Mouse (Mus musculus) cerebellum, adult 9-11 months (tissue): ENCODE measurements around the gene Slc17a8.
A peak's percentile ranks its signal among the peaks of the same experiment; 100 is the strongest.
"Not testable (repeated sequence)": the region's sequence is repeated elsewhere in the genome, so short reads cannot be mapped to it uniquely, and the experiment has no call there.

Experiments
- DNase-seq: peaks from one replicate; pipeline ENCODE4 v3.0.0; 2022

The Slc17a8 gene

DNA sequence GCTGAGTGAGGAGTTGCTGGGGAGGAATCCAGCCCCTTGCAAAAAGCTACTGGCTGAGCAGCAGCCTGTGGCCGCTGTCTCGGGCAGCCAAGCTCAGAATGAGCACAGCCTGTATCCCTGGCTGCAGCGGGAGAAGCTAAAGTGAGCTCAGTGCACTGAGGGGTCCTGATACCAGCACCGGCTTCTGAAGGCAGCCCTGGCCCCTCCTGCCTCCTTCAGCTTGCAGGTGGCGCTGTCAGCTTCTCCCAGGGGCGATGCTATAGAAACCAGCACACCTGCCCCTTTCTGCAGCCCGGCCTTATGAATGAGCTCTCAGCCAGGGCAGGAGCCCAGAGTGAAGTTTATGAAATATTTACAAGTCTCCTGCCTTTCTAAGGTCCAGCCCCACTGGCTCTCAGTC, at the start of gene Slc17a8:
Slc17a8 (minus strand) TSS at position 125 of the 400 bp plus-strand sequence.
- no peak for DNase-seq

DNA sequence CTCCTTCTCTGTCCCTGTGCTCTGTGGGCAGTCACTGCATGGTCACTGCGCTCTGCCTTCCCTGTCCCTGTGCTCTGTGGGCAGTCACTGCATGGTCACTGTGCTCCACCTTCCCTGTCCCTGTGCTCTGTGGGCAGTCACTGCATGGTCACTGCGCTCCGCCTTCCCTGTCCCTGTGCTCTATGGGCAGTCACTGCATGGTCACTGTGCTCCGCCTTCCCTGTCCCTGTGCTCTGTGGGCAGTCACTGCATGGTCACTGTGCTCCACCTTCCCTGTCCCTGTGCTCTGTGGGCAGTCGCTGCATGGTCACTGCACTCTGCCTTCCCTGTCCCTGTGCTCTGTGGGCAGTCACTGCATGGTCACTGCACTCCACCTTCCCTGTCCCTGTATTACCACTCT, 49.3 kb upstream of the Slc17a8 start:
- DNase-seq, result not testable (repeated sequence)

GRCm38 (mm10) chr10:89667571-89667970, 46.5 kb upstream of the Slc17a8 start:
- no peak for DNase-seq

DNA sequence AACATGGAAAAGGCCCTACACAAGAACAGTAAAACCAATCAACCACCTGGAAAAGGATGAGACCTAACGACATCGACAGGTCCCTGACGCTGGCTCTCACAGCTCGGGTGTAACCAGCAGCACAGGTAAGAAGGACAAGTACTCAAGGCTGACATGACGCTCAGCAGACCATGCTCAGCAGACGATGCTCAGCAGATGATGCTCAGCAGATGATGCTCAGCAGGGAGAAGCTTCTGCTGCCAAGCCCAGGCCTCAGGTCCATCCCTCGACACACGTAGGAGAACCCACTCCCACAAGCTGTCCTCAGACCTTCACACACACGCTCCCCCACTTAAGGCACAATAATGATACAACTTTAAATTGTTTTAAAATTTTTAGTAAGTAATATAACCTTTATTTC, 44.6 kb upstream of the Slc17a8 start:
- peak; percentile 80 for DNase-seq

GRCm38 (mm10) chr10:89664977-89665645, 44.1 kb upstream of the Slc17a8 start:
- no peak for DNase-seq

DNA sequence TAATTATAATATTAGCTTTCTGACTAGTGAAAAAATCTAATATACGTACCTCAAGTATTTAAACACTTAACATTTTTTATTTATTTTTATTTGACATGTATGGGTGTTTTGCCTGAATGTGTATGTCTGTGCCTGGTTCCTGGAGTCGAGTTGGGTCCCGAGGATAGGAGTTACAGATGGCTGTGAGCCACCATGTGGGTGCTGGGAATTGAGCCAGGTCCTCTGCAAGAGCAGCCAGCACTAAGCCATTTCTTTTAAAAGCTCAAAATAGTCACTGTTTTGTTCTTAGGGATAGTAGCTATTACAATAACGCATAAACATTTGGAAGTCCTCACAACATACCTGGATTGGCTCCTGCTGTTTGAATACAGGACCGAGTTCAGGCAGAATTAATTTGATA, 35.3 kb upstream of the Slc17a8 start:
- peak; percentile 72 for DNase-seq

- DNase-seq, result no peak
These were observed 31.9 kb upstream of the Slc17a8 start for GRCm38 (mm10) chr10:89652912-89653311.

DNA sequence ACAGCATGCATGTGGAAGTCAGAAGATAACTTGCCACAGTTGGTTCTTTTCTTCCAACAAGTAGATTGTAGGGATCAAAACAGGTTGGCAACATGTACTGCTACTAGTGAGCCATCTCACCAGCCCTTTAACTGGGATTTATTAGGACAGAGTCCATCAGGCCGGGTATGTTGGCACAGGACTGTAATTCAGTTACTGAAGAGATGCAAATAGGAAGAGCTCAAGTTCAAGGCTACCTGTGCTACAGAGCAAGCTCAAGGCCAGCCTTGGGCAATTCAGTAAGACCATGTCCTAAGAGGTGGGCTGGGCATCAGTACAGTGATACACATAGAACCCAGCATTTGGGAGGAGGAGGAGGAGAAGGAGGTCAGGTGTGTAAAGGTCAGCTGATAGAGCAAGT, 30.6 kb upstream of the Slc17a8 start:
- no peak for DNase-seq

GRCm38 (mm10) chr10:89646918-89647317, 25.9 kb upstream of the Slc17a8 start:
- no peak for DNase-seq

DNA sequence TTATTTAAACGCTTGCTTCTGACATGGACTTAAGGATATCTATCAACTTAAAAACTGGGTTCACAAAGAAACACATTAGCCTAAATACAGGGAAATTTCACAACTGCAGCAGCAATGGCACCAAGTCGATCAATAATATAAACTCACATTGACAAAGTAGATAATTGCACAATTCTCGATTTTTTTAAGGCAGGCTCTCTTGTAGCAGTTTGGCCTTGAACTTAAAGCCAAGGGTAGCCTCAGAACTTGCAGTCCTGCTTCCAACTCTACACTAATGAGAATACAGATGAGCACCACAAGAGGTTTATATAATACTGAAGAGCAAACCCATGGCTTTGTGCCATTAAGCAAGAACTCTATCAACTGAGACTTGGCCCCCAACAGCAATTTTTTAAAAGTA, 15.9 kb upstream of the Slc17a8 start:
- no peak for DNase-seq

- peak; percentile 68 for DNase-seq
These were observed 14.0 kb upstream of the Slc17a8 start for GRCm38 (mm10) chr10:89635018-89635417.

- no peak for DNase-seq
These were observed 12.8 kb upstream of the Slc17a8 start for GRCm38 (mm10) chr10:89633736-89634426.

GRCm38 (mm10) chr10:89633121-89633520, 12.1 kb upstream of the Slc17a8 start:
- no peak for DNase-seq

- no peak for DNase-seq
These were observed 10.8 kb upstream of the Slc17a8 start for GRCm38 (mm10) chr10:89631831-89632230.

GRCm38 (mm10) chr10:89630564-89630963, 9.5 kb upstream of the Slc17a8 start:
- no peak for DNase-seq

- peak; percentile 18 for DNase-seq
These were observed 9.0 kb upstream of the Slc17a8 start for GRCm38 (mm10) chr10:89630052-89630451.

DNA sequence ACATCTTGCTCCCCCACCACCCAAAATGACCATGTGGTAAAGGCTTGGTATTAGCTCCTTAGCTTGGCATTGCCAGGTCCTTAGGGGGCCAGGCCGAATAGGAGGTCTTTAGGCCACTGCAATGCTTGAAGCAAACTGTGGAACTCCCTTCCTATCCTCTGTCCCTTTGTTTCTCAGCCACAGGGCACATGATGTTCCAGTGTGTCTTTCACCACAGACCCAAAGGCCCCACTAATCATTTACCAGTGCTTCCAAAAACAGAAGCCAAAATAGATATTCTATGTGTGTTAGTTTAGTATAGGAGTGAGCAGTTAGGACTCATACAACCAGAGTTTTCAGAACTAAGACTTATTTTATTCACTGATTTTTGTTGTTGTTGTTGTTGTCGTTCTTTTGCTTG, 5.7 kb upstream of the Slc17a8 start:
- DNase-seq, result no peak

GRCm38 (mm10) chr10:89624196-89624595, 3.1 kb upstream of the Slc17a8 start:
- no peak for DNase-seq

GRCm38 (mm10) chr10:89599311-89599710, 21.7 kb downstream of the Slc17a8 start:
- no peak for DNase-seq

DNA sequence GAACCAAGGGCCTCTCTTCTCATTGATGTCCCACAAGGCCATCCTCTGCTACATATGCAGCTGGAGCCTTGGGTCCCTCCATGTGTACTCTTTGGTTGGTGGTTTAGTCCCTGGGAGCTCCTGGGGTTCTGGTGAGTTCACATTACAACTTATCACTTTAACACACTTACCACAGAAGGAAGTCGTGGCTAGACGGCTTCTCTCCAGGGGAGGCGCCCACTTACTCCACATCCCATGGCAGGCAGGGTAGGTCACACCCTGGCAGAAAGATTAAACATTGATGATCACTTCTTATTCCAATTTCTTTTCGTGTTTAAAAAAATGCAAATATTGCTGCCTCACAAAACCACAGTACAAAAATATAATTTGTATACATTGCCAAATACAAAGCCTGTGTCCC, 23.8 kb downstream of the Slc17a8 start:
- no peak for DNase-seq

DNA sequence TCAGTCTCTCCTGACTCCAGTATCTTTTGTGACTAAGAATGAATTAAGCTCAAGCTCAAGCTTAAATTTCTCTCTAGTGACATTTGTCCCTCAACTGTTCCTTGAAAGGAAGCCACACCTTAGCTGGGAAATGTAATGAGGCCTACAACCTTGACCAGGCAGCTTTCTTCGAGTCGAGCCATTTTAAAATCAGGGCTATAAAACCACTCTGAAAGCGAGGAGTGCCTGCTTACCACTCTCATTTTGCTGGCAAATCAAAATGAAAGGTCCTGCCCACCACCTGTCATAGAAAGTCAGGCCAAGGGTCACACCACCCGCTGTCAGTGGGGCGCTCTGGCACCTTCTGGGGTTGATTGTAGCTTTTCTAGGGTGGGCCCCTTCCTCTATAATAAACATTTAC, 25.1 kb downstream of the Slc17a8 start:
- DNase-seq, result no peak

DNA sequence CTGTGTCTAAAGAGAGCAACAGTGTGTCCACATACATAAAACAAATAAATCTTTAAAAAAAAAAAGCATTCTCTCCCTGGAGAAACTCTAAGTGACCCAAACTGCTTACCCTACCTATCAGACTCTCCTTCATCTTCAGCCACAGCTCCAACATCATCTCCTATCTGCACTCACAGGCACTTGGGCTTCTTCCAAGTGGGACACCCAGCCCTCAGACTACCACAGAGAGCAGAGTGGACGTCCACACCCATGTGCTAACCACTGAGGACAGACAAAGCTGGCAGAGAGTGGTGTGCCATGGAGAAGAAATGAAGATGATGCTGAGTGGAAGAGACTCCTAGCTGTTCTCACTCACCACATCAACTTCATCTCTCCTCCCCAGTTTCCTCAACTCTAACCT, 25.5 kb downstream of the Slc17a8 start:
- no peak for DNase-seq

DNA sequence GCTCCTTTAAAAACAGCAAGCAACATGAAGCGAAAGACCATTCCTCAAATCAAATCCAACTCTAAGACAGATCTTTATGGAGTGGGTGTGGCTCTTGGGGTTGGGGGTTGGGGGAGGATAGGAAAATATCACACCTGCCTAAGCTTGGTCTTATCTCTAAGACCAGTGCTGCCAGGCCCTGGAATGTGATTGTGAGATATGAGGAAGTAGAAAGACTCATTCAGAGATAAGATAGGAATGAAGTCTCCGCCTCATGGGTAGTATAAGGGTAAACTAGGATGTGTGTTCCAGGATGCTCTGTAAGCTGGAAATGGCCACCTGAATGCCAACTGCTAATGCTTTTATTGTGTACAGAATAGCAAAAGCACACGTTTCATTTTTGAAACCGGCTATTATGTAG, 26.7 kb downstream of the Slc17a8 start:
- DNase-seq, result no peak

DNA sequence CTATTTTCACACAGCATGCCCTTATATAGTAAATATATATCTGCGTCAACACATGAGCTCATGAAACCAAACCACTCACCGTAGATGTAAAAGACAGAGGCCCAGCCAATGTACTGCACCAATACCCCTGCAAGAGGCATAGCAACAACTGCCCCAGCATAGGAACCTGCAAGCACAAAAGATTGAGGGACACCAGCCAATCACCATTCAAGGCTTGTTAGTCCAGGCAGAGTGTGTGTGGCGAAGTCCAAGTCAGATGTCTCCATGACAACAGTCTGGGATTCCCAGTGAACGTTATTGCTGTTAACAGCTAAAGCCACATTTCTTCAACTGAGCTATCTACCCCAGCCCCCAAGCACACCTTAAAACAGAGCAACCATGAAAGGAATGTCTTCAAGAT, 28.3 kb downstream of the Slc17a8 start:
- DNase-seq, result no peak

DNA sequence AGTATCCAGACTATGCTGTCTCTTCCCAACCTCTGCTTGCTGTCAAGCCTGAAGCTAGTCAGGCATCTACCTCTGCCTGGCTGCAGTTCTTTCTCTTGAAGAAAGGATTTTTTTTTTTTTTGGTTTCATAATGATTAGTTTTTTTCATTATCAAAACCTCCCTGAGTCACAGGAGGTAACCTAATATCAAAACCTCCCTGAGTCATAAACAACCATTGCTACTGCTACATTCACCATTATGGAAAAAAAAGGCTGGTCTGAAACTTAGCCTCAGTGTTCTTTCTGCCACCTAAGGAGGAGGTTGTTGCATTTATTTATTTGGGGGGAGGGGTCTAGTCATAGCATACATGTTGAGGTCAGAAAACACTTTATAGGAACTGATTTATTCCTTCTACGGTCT, 31.2 kb downstream of the Slc17a8 start:
- DNase-seq, result no peak
